Mouse (Mus musculus) lung, postnatal 0 days (tissue): ENCODE results near the gene Cacna1d. TPM values are rescaled to one million over a fixed set of nuclear protein-coding genes. Genes with fewer than 3 reads are reported as not detected.

Experiments
- ATAC-seq: fragments of 200-750 bp; cut with Nextera tagmentation; 2 replicates; pipeline ENCODE4 v1.8.0; 2017; ENCODE audit warnings: moderate library complexity
- DNase-seq: peaks from one replicate; pipeline ENCODE4 v3.0.0-alpha.2; 2016; ENCODE audit warnings: low spot score
- H3K27ac ChIP-seq: fragments of 300-500 bp; sonication (generic); 2 replicates; pipeline ENCODE4 v1.5.1; 2014; ENCODE audit warnings: antibody characterized with exemption, mild to moderate bottlenecking, low read length, mixed read lengths
- H3K27me3 ChIP-seq: fragments of 300-500 bp; sonication (generic); replicated peaks from 2 replicates; pipeline ENCODE4 v1.6.1; 2014; ENCODE audit warnings: low read length, mixed read lengths; ENCODE audit not compliant: insufficient read depth
- H3K36me3 ChIP-seq: fragments of 300-500 bp; sonication (generic); 2 replicates; pipeline ENCODE4 v1.6.1; 2014; ENCODE audit warnings: low read length, mixed read lengths; ENCODE audit not compliant: insufficient read depth
- H3K4me1 ChIP-seq: fragments of 300-500 bp; sonication (generic); 2 replicates; pipeline ENCODE4 v1.6.1; 2014; ENCODE audit warnings: antibody characterized with exemption, low read depth, low read length, mixed read lengths; ENCODE audit not compliant: insufficient read depth
- H3K4me2 ChIP-seq: fragments of 300-500 bp; sonication (generic); replicated peaks from 2 replicates; pipeline ENCODE4 v1.6.1; 2014; ENCODE audit warnings: low read depth, mild to moderate bottlenecking, low read length, moderate library complexity, mixed read lengths
- H3K4me3 ChIP-seq: fragments of 300-500 bp; sonication (generic); 2 replicates; pipeline ENCODE4 v1.5.1; 2014; ENCODE audit warnings: low read depth, low read length
- H3K9ac ChIP-seq: fragments of 300-500 bp; sonication (generic); replicated peaks from 2 replicates; pipeline ENCODE4 v1.6.1; 2014; ENCODE audit warnings: low read depth, mild to moderate bottlenecking
- H3K9me3 ChIP-seq: fragments of 300-500 bp; sonication (generic); 2 replicates; pipeline ENCODE4 v1.6.1; 2016; ENCODE audit warnings: low read length, mixed read lengths
- CTCF ChIP-seq: IDR thresholded peaks from 2 replicates; pipeline ENCODE4 v1.5.1; 2016; ENCODE audit warnings: antibody characterized with exemption, mild to moderate bottlenecking
- EP300 ChIP-seq: IDR thresholded peaks from 2 replicates; pipeline ENCODE4 v1.6.1; 2016; ENCODE audit warnings: antibody characterized with exemption, mild to moderate bottlenecking, control low read depth
- WGBS: fragments of 180-500 bp; shearing (Covaris S2); extraction: QIAGEN DNeasy Blood & Tissue Kit; methylation state at CpG from one replicate; pipeline ENCODE4 v1.1.7; 2014; 5-methylcytosine and 5-hydroxymethylcytosine counted together
- polyA plus RNA-seq: library from polyadenylated mRNA; unstranded; fragments of >200 nt; fragmentation: Nextera tagmentation; extraction: Ambion mirVana; gene quantifications from 2 replicates; pipeline ENCODE4 v1.2.1, GENCODE M21; 2015

The Cacna1d gene
- polyA plus RNA-seq, 1 experiment from 2014 or later = 12.5 TPM

GRCm38 (mm10) chr14:30113392-30114108 lies 377.7 kb downstream of the Cacna1d start:
- Histone ChIP-seq H3K4me3 (no peak overlapping the region), H3K27me3 (no peaks in the 10 kb centered on the region), H3K9me3 (no peaks in the 10 kb centered on the region), H3K27ac (no peak overlapping the region), H3K9ac (no peak overlapping the region), H3K36me3 (no peaks in the 10 kb centered on the region), H3K4me2 (no peak overlapping the region), H3K4me1 (no peaks in the 10 kb centered on the region)
- ATAC-seq = no peak
- TF ChIP-seq CTCF (no peak), EP300 (no peak)
- WGBS = 43% methylated on average over 9 of the region's 9 CpGs
- no peak for DNase-seq

- peak; percentile 25 for DNase-seq
- Histone ChIP-seq H3K9me3 (no peaks in the 10 kb centered on the region), H3K4me1 (peaks cover under 1% of the 10 kb centered on the region; the same call in 1 of the 2 replicates), H3K4me3 (no peak overlapping the region), H3K27me3 (no peaks in the 10 kb centered on the region), H3K36me3 (no peaks in the 10 kb centered on the region), H3K27ac (no peak overlapping the region), H3K9ac (no peak overlapping the region), H3K4me2 (no peak overlapping the region)
- WGBS = 57% methylated on average over 2 of the region's 2 CpGs
- TF ChIP-seq CTCF (peak; percentile 62), EP300 (no peak)
- no peak for ATAC-seq
Measured at GRCm38 (mm10) chr14:30109079-30109478, 382.2 kb downstream of the Cacna1d start.

DNA sequence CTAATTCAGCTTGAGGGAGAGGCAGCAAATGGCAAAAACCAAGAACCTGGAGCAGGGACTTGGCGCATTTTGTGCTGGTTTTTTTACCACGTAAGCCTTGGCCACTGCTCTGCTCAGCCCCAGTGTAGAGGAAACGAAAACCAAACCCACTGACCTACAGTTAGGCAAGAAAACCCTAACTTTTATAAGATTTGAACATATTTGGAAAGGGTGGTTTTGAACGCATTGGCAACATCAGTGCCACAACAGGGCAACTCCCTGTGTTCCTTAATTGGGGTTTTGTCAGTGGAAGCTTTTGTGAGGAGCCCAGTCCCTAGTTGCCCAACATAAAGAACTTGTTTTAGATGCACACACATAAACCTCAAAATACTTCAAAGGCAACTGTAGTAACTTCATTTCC lies 384.7 kb downstream of the Cacna1d start:
- Histone ChIP-seq H3K9me3 (no peaks in the 10 kb centered on the region), H3K27me3 (no peaks in the 10 kb centered on the region), H3K27ac (no peak overlapping the region), H3K36me3 (no peaks in the 10 kb centered on the region), H3K4me2 (no peak overlapping the region), H3K9ac (no peak overlapping the region), H3K4me3 (no peak overlapping the region), H3K4me1 (peaks cover 4% of the 10 kb centered on the region; the same call in 1 of the 2 replicates)
- no peak for ATAC-seq
- no peak for DNase-seq
- 89% methylated on average over 4 of the region's 4 CpGs for WGBS
- TF ChIP-seq EP300 = no peak
- no peak for TF ChIP-seq CTCF

GRCm38 (mm10) chr14:30105551-30105950 lies 385.7 kb downstream of the Cacna1d start:
- Histone ChIP-seq H3K9me3 (no peaks in the 10 kb centered on the region), H3K9ac (no peak overlapping the region), H3K4me3 (no peak overlapping the region), H3K27ac (no peak overlapping the region), H3K4me1 (peaks cover 4% of the 10 kb centered on the region; the same call in 1 of the 2 replicates), H3K4me2 (no peak overlapping the region), H3K27me3 (no peaks in the 10 kb centered on the region), H3K36me3 (no peaks in the 10 kb centered on the region)
- WGBS = 55% methylated on average over 6 of the region's 6 CpGs
- no peak for TF ChIP-seq EP300
- no peak for TF ChIP-seq CTCF
- ATAC-seq (no peak), DNase-seq (no peak)

- Histone ChIP-seq H3K4me2 (no peak overlapping the region), H3K4me1 (peaks cover 4% of the 10 kb centered on the region; the same call in 1 of the 2 replicates), H3K27me3 (no peaks in the 10 kb centered on the region), H3K9me3 (no peaks in the 10 kb centered on the region), H3K27ac (no peak overlapping the region), H3K4me3 (no peak overlapping the region), H3K9ac (no peak overlapping the region), H3K36me3 (no peaks in the 10 kb centered on the region)
- no peak for TF ChIP-seq EP300
- TF ChIP-seq CTCF = no peak
- ATAC-seq = peak; percentile 52
- DNase-seq = peak; percentile 9
- 37% methylated on average over 8 of the region's 8 CpGs for WGBS
Measured at GRCm38 (mm10) chr14:30103946-30104536, 387.2 kb downstream of the Cacna1d start.

GRCm38 (mm10) chr14:30097239-30097638 lies 394.0 kb downstream of the Cacna1d start:
- Histone ChIP-seq H3K27ac (no peak overlapping the region), H3K36me3 (no peaks in the 10 kb centered on the region), H3K4me1 (no peaks in the 10 kb centered on the region), H3K4me3 (no peak overlapping the region), H3K27me3 (no peaks in the 10 kb centered on the region), H3K9ac (no peak overlapping the region), H3K9me3 (no peaks in the 10 kb centered on the region), H3K4me2 (no peak overlapping the region)
- WGBS = 43% methylated on average over 5 of the region's 5 CpGs
- ATAC-seq = no peak
- peak; percentile 67 for TF ChIP-seq CTCF
- TF ChIP-seq EP300 = no peak
- DNase-seq = peak; percentile 26
